Mouse (Mus musculus) heart, adult 11 months (tissue): ENCODE measurements around the gene Cyb5b.
"Not testable (repeated sequence)": the region's sequence is repeated elsewhere in the genome, so short reads cannot be mapped to it uniquely, and the experiment has no call there.

Experiments
- DNase-seq: peaks from one replicate; pipeline ENCODE4 v3.0.0; 2022

The Cyb5b gene

DNA sequence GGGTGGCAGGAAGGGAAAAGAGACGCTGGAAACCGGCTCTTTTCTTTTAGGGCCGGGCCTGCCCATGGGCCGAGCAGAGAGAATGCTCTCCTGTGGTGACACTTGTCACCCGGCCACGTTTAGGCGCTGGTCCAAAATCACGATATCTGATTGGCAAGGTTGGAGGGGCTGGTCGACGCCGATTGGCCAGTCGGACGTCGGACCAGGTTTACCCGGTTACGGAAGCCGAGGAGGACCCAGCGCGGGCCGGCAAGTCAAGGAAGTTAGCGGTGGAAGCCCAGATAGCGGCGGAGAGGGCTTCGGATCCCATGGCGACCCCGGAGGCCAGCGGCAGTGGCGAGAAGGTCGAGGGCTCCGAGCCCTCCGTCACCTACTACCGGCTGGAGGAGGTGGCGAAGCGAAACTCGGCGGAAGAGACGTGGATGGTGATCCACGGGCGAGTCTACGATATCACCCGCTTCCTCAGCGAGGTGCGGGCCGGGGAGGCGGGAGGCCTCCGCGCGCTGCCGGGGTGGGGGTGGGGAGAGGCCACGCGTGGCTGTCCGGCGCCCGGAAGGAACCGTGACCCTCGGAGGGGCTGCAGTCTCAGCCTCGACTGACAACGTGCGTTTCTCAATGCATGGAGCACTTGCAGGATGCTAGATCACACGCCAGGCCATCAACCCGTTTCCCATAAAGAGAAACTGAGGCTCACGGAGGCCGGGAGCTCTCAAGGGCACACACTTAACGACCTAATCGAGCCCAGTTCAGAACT lies at the start of gene Cyb5b:
Gene Cyb5b (plus strand): TSS at position 237 of the 754 bp plus-strand sequence.
- DNase-seq, result peak; percentile 99

DNA sequence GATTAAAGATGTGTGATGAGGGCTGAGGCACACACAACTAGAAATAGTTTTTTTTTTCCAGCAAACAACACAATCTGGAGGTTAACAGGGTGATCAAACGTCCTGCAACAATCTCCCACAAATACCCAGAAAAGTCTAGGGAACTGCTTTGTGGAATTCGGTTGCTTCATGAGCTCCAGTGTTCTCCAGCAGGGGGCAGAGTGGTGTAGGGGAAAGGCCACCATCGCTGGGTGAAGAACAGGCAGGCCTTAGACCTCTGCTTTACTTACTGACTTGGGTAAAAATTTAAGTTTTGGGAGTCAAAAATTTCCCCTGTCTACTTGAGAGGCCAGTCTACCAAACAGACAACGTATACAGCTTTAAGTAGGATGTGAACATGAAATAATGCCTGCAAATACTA lies 45.9 kb upstream of the Cyb5b start:
- DNase-seq, result peak; percentile 87

DNA sequence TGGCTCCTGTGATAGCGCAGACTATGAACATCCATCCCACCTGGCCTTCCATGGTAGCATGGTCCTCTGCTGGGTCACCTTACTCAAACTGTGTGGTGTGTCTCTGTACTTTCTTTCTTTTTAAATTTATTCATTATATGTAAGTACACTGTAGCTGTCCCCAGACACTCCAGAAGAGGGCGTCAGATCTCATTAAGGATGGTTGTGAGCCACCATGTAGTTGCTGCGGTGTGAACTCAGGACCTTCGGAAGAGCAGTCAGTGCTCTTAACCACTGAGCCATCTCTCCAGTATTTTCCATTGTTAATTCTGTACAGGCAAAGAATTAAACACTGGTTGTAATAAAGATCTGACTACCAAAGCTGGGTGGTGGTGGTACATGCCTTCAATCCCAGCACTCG lies 42.4 kb upstream of the Cyb5b start:
- DNase-seq, result not testable (repeated sequence)

- DNase-seq, result peak; percentile 79
Observed at GRCm38 (mm10) chr8:107108978-107109720, 41.3 kb upstream of the Cyb5b start.

DNA sequence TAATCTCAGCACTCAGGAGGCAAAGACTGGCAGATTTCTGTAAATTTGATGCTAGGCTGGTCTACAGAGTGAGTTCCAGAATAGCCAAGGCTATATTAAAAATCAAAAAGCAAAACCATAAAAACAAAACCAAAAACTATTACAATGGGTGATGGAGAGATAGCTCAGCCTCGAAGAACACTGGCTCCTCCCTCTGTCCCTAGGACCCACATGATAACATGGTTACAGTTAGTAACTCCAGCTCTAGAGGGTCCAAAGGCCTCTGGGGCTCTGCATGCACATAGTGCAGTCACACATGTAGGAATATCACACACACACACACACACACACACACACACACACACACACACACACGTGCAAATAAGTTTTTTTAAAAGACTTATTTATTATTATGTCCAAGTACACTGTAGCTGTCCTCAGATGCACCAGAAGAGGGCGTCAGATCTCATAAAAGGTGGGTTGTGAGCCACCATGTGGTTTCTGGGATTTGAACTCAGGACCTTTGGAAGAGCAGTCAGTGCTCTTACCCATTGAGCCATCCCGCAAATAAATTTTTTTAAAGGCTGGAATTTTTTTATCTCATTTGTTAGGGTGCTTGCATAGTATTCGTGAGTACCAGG lies 40.5 kb upstream of the Cyb5b start:
- no peak for DNase-seq

DNA sequence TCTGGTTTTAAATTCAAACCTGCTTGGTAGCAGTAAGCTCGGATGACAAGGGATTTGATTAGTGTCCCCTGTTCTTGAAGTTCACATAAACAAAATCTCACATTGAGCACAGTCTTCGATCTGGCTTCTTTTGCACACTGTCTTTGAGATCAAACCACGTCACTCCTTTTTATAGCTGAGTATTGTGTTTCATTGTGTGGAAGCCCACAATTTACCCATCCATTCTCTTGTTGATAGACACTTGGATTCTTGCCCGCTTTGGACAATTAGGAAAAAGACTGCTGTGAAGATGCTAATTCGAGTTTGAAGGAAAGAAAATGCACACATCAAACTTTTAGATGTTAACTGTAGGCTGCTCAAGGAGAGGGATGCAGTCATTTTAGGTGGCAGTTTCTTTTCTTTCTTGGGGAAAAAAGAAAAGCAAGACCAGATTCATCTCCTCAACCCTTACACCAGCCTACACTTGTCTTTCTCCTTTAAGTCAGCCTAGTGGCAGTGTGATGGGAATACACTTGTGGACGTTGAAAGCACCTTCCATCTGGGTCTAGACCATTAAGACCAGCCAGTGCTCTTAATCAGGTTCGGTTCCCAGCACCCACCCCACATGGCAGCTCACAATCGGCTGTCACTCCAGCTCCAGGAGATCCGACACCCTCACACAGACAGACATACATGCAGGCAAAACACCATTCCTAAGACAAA lies 39.7 kb upstream of the Cyb5b start:
- DNase-seq, result no peak

DNA sequence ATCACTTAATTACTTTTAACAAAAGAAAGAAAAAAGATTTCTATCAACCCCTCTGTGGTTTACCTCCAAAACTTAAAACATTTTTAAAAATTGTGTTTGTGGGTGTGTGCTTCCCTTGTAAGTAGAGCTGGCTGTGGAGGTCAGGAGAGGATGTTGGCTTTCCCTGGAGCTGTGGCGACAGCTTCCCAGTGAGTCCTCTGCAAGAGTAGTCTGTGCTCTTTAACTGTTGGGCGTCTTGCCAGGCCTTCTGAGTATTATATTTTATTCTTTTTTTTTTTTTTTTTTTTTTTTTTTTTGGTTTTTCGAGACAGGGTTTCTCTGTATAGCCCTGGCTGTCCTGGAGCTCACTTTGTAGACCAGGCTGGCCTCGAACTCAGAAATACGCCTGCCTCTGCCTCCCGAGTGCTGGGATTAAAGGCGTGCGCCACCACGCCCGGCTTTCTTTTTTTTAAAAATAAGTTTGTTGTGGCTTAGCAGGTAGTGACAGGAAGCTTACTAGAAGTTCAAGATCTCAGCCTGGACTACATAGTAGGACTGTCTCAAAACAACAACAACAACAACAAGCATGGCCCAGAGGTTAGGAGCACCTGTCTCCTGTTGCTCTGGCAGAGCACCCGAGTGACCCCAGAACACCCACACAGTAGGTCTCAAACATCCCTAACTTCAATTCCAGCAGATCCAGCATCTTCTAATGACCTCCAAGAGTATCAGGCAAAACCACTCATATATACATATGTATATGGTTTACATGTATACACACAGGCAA lies 38.9 kb upstream of the Cyb5b start:
- DNase-seq, result peak; percentile 84

DNA sequence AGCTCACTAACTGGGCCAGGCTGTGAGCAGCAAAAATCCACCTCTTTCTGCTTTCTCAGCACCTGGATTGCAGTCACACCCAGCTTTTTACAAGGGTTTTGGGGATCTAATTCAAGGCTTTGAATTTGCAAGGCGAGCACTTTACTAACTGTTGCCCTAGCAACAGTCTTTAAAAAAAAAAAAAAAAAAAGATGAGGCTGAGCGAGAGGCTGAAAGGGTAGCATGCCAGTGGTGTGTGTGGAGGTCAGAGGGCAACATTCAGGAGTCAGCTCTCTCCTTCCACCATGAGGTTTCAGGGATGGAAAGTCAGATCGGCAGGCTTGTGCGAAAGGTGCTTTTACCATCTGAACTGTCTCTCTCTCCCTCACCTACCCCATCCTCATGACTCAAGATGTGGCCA lies 37.2 kb upstream of the Cyb5b start:
- DNase-seq, result no peak

DNA sequence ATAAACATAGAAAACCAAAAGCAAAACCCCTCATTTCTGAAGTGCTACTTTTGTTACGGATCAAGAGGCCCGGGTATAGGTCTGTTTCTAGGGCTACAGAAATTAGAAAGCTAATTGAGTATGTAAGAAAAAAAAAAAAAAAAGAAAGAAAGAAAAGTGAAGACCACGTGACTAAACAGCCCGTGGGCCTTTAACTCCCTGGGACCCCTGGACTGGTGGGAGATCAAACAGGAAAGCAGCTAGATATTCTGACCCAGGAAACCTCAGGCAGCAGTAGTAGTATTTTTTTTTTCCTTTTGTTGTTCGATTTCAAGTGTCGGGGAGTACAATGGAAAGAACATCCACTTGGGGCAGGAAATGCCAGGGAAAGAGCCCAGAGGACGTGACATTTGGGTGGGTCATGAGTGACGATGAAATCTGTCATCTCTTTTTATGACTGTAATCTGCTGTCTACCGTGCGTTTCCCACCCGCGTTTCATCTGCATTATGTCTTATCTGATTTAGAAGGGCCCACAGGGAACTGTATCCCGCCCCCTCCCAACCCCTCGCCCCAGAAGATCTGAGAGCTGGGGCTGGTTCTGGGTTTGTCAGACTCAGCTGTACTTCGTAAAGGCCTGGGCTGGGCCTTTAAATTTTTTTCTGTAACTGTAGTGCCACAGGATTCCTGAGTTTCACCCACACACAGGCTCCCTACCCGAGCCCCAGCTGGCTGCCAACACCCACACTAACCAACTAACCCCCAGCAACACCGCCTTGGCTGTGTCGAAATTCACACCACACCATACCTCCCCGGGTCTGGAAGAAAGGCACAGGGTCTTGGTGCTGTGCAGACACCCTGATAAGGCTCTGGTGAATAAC lies 36.1 kb upstream of the Cyb5b start:
- DNase-seq, result peak; percentile 93

GRCm38 (mm10) chr8:107115008-107115320 lies 35.5 kb upstream of the Cyb5b start:
- DNase-seq, result peak; percentile 90

- DNase-seq, result peak; percentile 96
Observed at GRCm38 (mm10) chr8:107116023-107116422, 34.4 kb upstream of the Cyb5b start.

GRCm38 (mm10) chr8:107117019-107117418 lies 33.4 kb upstream of the Cyb5b start:
- peak; percentile 84 for DNase-seq

GRCm38 (mm10) chr8:107118803-107119233 lies 31.6 kb upstream of the Cyb5b start:
- DNase-seq, result peak; percentile 90

GRCm38 (mm10) chr8:107119412-107119811 lies 31.0 kb upstream of the Cyb5b start:
- peak; percentile 64 for DNase-seq

GRCm38 (mm10) chr8:107120806-107121205 lies 29.6 kb upstream of the Cyb5b start:
- DNase-seq, result no peak

DNA sequence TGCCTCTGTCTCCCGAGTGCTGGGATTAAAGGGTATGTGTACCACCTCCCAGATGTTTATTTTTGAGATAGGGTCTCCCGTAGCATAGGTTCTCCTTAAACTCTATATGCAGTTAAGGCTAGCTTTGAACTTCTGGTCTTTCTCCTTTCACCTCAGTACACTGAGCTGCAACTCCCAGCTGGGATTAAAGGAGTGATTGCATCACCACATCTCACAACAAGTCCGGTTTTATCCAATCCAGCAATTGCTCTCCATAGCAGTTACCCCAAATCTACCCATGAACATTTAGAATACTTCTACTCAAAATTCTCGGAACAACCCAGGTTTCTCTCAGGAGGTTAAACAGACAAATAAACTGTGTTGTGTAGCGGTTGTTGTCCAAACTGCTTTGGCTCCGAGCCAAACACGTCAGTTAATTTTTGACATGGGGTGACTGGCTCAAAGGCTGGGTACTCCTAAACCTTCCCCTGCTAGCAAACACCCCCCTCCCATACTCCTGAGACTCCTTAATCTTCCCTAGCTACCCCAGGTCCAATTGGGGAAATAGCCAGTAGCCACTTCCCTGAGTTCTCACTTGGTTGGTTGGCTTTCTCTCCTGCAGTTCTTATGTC lies 28.7 kb upstream of the Cyb5b start:
- DNase-seq, result no peak

GRCm38 (mm10) chr8:107123063-107123614 lies 27.3 kb upstream of the Cyb5b start:
- DNase-seq, result no peak

DNA sequence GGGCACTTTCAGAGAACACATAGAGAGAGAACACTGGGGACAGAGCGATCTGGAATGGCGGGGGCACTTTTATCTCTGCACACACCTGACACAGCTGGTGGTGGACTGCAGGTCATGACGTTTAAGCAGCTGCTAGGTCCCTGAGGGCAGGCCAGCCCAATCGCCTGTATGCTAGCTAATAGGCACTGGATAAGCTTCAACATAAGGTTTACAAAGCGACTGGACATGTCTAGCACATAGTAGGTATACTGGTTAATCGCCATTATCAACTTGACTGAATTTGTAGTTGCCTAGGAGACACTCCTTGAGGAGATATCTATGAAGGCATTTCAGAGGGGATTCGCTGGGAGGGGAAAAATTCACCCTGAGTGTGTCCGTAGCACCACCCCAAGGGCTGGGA lies 26.1 kb upstream of the Cyb5b start:
- DNase-seq, result no peak

- DNase-seq, result peak; percentile 88
Observed at GRCm38 (mm10) chr8:107129171-107130025, 21.0 kb upstream of the Cyb5b start.

DNA sequence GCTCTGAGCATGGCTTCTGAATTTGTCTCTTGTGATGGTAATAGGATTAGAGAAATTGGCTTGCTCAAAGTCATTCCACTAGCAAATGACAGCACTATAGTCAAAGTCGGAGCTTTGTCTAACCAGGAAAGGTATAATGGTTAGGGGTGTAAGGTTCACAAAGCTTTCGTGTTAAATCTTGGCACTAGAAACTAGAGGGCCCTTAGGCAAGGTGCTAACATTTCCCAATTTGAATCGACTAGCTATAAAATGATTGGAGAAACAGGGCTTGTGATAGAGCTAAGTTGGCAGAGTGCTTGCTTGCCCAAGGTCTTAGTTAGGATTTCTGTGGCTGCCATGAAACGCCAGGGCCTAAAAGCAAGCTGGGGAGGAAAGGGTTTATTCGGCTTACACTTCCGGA lies 20.4 kb upstream of the Cyb5b start:
- no peak for DNase-seq
